ENCODE assay signal across 16 mouse cellular contexts in genomic region chr10:78079955-78080591, GRCm38 (mm10). TPM values are rescaled to one million over a fixed set of nuclear protein-coding genes. Genes with fewer than 3 reads are reported as not detected.
DNase-seq lines count a peak whose midpoint lies in the region; ATAC-seq and TF ChIP-seq lines count a peak whose summit lies in the region.
"Had no signal": no experiment of that assay in that cellular context is flagged by ENCODE, and none has a peak within 500 bp of the region (broad histone marks: within the 10 kb centered on the region; RNA-seq: fewer than 3 reads in every experiment).

No protein-coding gene starts in this region.

- H3K4me3 ChIP-seq in heart, embryonic 10.5 days, result no peak overlapping the region
- no peak overlapping the region for H3K4me3 ChIP-seq in gastrocnemius, adult 2 months
- H3K4me3 ChIP-seq in limb, embryonic 10.5 days, result no peak overlapping the region
- H3K4me3 ChIP-seq: erythroblast, embryonic 14.5 days; hindbrain, embryonic 15.5 days; liver, embryonic 13.5 days; midbrain, embryonic 13.5 days; neural tube, embryonic 15.5 days had no signal

- H3K9me3 ChIP-seq in heart, embryonic 10.5 days, result no peaks in the 10 kb centered on the region
- H3K9me3 ChIP-seq in limb, embryonic 10.5 days (replicated peaks), result no peaks in the 10 kb centered on the region
- H3K9me3 ChIP-seq: hindbrain, embryonic 15.5 days; liver, embryonic 13.5 days; midbrain, embryonic 13.5 days; neural tube, embryonic 15.5 days had no signal

- H3K27ac ChIP-seq in heart, embryonic 10.5 days, result no peak overlapping the region
- peak overlapping the region; percentile 39; the same call in 1 of the 2 replicates for H3K27ac ChIP-seq in gastrocnemius, adult 2 months
- H3K27ac ChIP-seq in limb, embryonic 10.5 days, result no peak overlapping the region
- H3K27ac ChIP-seq: hindbrain, embryonic 15.5 days; kidney, postnatal 0 days; liver, embryonic 13.5 days; midbrain, embryonic 13.5 days; neural tube, embryonic 15.5 days had no signal

- H3K4me1 ChIP-seq in heart, embryonic 10.5 days, result 0 out of 2 replicates have a peak, but pooled peaks cover 5% of the 10 kb centered on the region
- peaks cover 5% of the 10 kb centered on the region; the same call in 1 of the 2 replicates for H3K4me1 ChIP-seq in limb, embryonic 10.5 days
- H3K4me1 ChIP-seq: hindbrain, embryonic 15.5 days; liver, embryonic 13.5 days; midbrain, embryonic 13.5 days; neural tube, embryonic 15.5 days had no signal

- no peak for ATAC-seq in megakaryocyte, adult 5-6 weeks (ENCODE audit: poor library complexity, severe bottlenecking)
- ATAC-seq: midbrain, embryonic 13.5 days; Patski had no signal

- intact Hi-C loops in gastrocnemius, adult 2 months (cut with DNase I), result no loop called here

- H3K36me3 ChIP-seq in heart, embryonic 10.5 days, result no peaks in the 10 kb centered on the region
- no peaks in the 10 kb centered on the region for H3K36me3 ChIP-seq in limb, embryonic 10.5 days
- H3K36me3 ChIP-seq: hindbrain, embryonic 15.5 days; midbrain, embryonic 13.5 days; neural tube, embryonic 15.5 days had no signal

- 67% methylated on average over 4 of the region's 4 CpGs for WGBS in heart, embryonic 10.5 days
- WGBS in limb, embryonic 10.5 days, result 89% methylated on average over 4 of the region's 4 CpGs

- TF ChIP-seq CTCF in gastrocnemius, adult 2 months (IDR thresholded peaks at IDR 0.05), result no peak

- peak; percentile 99 for DNase-seq in heart, adult 11 months
- DNase-seq in heart, embryonic 10.5 days (ENCODE audit: low spot score), result no peak
- peak; percentile 47 for DNase-seq in MN1 (ENCODE audit: low spot score)
- DNase-seq in gastrocnemius, adult 2 months, result peak; percentile 68
- peak; percentile 25 for DNase-seq in heart, postnatal 4 days
- DNase-seq in layer of hippocampus, adult 9-10 months (ENCODE audit: low spot score), result no peak
- no peak for DNase-seq in limb, embryonic 10.5 days (ENCODE audit: low spot score)
- DNase-seq: cerebellum, adult 9-10 months; liver, embryonic 13.5 days had no signal

- H3K27me3 ChIP-seq in heart, embryonic 10.5 days (ENCODE audit: insufficient read depth, poor library complexity, severe bottlenecking), result no peaks in the 10 kb centered on the region; the same call in 1 of the 2 replicates
- H3K27me3 ChIP-seq in limb, embryonic 10.5 days (ENCODE audit: low read depth, poor library complexity, severe bottlenecking), result no peaks in the 10 kb centered on the region
- H3K27me3 ChIP-seq: hindbrain, embryonic 15.5 days; liver, embryonic 13.5 days; midbrain, embryonic 13.5 days; neural tube, embryonic 15.5 days; Patski had no signal

RNA-seq across cellular contexts. Expression of gene Icosl, which starts 11.0 kb away (rescaled TPM):
- polyA plus RNA-seq in heart, embryonic 10.5 days (2016; fragmentation: Nextera tagmentation; extraction: Ambion mirVana), result 1.4 and 2.1 TPM in 2 replicates
- 1 to 10 TPM; 1.3 to 1.8 TPM for total RNA-seq in gastrocnemius, adult 2 months (2021)
- 1 to 10 TPM; 3.8 to 4.6 TPM for total RNA-seq in heart, postnatal 4 days (2021)
- total RNA-seq in megakaryocyte, adult 5-6 weeks (2015), result 29.3 and 34.3 TPM in 2 replicates
- 20.8 and 24.4 TPM in 2 replicates for total RNA-seq in megakaryocyte, adult 5-6 weeks (2017)
- 2.5 and 2.6 TPM in 2 replicates for polyA plus RNA-seq in limb, embryonic 10.5 days (2016; fragmentation: Nextera tagmentation; extraction: Ambion mirVana)

RNA-seq across cellular contexts. Expression of gene Aire, which starts 36.7 kb away (rescaled TPM):
- 0.18 and 0.45 TPM in 2 replicates for polyA plus RNA-seq in heart, embryonic 10.5 days (2016; fragmentation: Nextera tagmentation; extraction: Ambion mirVana)
- total RNA-seq in gastrocnemius, adult 2 months (2021), result not detected
- total RNA-seq in heart, postnatal 4 days (2021), result not detected
- not detected in 2 replicates for total RNA-seq in megakaryocyte, adult 5-6 weeks (2015)
- not detected in 2 replicates for total RNA-seq in megakaryocyte, adult 5-6 weeks (2017)
- polyA plus RNA-seq in limb, embryonic 10.5 days (2016; fragmentation: Nextera tagmentation; extraction: Ambion mirVana), result 0.15 and 0.21 TPM in 2 replicates
- polyA plus RNA-seq: erythroblast, embryonic 14.5 days; liver, embryonic 13.5 days had no signal

RNA-seq across cellular contexts. Expression of gene Dnmt3l, which starts 38.3 kb away (rescaled TPM):
- not detected in 2 replicates for polyA plus RNA-seq in heart, embryonic 10.5 days (2016; fragmentation: Nextera tagmentation; extraction: Ambion mirVana)
- total RNA-seq in gastrocnemius, adult 2 months (2021), result not detected
- not detected for total RNA-seq in heart, postnatal 4 days (2021)
- 2.5 TPM in 1 of 2 replicates, not detected in the other for total RNA-seq in megakaryocyte, adult 5-6 weeks (2015)
- 0.37 TPM in 1 of 2 replicates, not detected in the other for total RNA-seq in megakaryocyte, adult 5-6 weeks (2017)
- 0.10 TPM in 1 of 2 replicates, not detected in the other for polyA plus RNA-seq in limb, embryonic 10.5 days (2016; fragmentation: Nextera tagmentation; extraction: Ambion mirVana)
- polyA plus RNA-seq: erythroblast, embryonic 14.5 days; hindbrain, embryonic 15.5 days; liver, embryonic 13.5 days; midbrain, embryonic 13.5 days; neural tube, embryonic 15.5 days had no signal

Comparison
In these comparisons a context has a peak if more than half of its experiments do, and no peak if none do; other contexts are left out.
1. DNase-seq: peak in heart, adult 11 months (single experiment), MN1 (single experiment), gastrocnemius, adult 2 months (single experiment) and heart, postnatal 4 days (single experiment); none in heart, embryonic 10.5 days (single experiment), layer of hippocampus, adult 9-10 months (single experiment) and limb, embryonic 10.5 days (single experiment).